ENCODE assay signal across 8 mouse cellular contexts in the genomic region with DNA sequence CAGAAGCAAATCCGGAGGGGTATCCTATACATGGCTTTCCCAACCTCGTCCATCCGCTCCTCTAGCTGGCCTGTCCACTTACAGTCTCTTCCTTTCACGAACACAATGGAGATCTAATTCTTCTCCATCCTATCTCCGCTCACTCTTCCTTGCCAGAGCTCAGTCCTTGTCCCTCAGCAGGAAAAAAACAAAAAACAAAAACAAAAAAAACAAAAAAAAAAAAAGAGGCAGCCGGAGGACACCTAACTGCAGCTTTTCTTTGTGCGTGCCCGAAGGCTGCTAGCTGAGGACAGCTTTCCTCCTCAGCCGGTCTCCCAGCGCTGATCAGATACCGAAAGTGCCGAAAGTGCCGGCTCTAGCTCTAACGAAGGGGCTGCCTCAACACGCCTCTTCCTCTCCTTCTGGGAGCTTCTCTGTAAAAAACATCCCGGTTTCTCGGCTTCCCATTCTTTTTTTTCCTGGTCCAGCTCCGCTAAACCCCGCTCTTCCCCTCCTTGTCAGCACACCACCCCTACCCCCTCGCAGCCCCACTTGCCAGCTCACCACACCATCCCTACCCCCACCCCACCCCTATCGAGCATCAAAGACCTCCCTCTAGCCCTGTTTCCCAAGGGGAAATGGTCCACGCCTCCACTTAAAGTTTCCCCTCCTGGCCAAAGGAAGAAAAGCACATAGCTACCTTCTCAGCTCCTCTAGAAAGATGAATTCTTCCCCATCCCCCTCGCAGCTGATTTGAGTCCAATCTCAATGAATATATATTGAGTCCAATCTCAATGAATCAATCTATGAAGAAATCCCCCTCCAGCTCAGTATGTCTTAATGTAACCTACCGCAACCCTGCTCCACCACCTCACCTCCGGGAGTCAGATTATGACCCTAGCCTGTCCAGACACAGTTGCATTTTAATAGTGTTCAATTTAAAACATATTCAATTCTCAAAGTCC. TPM values are rescaled to one million over a fixed set of nuclear protein-coding genes. Genes with fewer than 3 reads are reported as not detected.
A peak's percentile ranks its signal among the peaks of the same experiment; 100 is the strongest.
DNase-seq lines count a peak whose midpoint lies in the region; ATAC-seq lines count a peak whose summit lies in the region.

No protein-coding gene starts in this region.

- no peak overlapping the region for H3K27ac ChIP-seq in liver, embryonic 11.5 days (ENCODE audit: low read depth, low read length)

- H3K9me3 ChIP-seq in liver, embryonic 11.5 days (ENCODE audit: control insufficient read depth, low read length) = no peaks in the 10 kb centered on the region

- no peaks in the 10 kb centered on the region for H3K36me3 ChIP-seq in liver, embryonic 11.5 days (ENCODE audit: control insufficient read depth, insufficient read depth, low read length)

- peak overlapping the region; percentile 1; the same call in 1 of the 2 replicates for H3K9ac ChIP-seq in liver, embryonic 11.5 days (ENCODE audit: low read depth, low read length)

- no peaks in the 10 kb centered on the region for H3K27me3 ChIP-seq in liver, embryonic 11.5 days (replicated peaks; ENCODE audit: control insufficient read depth, insufficient read depth, low read length)

- peak overlapping the region; percentile 48 for H3K4me3 ChIP-seq in liver, embryonic 11.5 days (ENCODE audit: low read depth, low read length)

- peak overlapping the region; percentile 59 for H3K4me2 ChIP-seq in liver, embryonic 11.5 days

- peaks cover 7% of the 10 kb centered on the region; the same call in 1 of the 2 replicates for H3K4me1 ChIP-seq in liver, embryonic 11.5 days (replicated peaks; ENCODE audit: control insufficient read depth, insufficient read depth, low read length)

- ATAC-seq in liver, embryonic 11.5 days (replicated peaks; ENCODE audit: low FRiP score) = peak; percentile 57; the same call in 1 of the 2 replicates
- ATAC-seq in neutrophil, adult 5-6 weeks (ENCODE audit: extremely low read depth, insufficient number of reproducible peaks, low FRiP score, poor library complexity, severe bottlenecking) = 0 out of 2 replicates have a peak, but pooled peaks have one; percentile 26

- WGBS in liver, embryonic 11.5 days = 8% methylated on average over 25 of the region's 25 CpGs

- peak; percentile 46 to 51 for DNase-seq in cerebellum, postnatal 14 days
- DNase-seq in cerebellum, adult 9-11 months = no peak
- DNase-seq in A20 (ENCODE audit: low read depth, low spot score) = peak; percentile 37
- DNase-seq in embryo, embryonic 10.5 days (ENCODE audit: low spot score) = peak; percentile 77
- peak; percentile 18 for DNase-seq in heart, postnatal 4 days
- DNase-seq in liver, embryonic 11.5 days (ENCODE audit: low spot score) = no peak
- no peak for DNase-seq in gastrocnemius, adult 18-20 months (ENCODE audit: low spot score)

RNA-seq across cellular contexts. Expression of gene M6pr, which starts 11.0 kb away (rescaled TPM):
- total RNA-seq in heart, postnatal 4 days (2021) = 10 to 100 TPM; 53.4 to 54.6 TPM
- polyA plus RNA-seq in liver, embryonic 11.5 days (2014; fragmentation: Nextera tagmentation; extraction: Ambion mirVana) = 154 and 168 TPM in 2 replicates
- 140 and 155 TPM in 2 replicates for total RNA-seq in neutrophil, adult 5-6 weeks (2017)
- total RNA-seq in gastrocnemius, adult 18-20 months (2021) = 10 to 100 TPM; 21.5 to 23.1 TPM

RNA-seq across cellular contexts. Expression of gene Klrg1, which starts 14.9 kb away (rescaled TPM):
- total RNA-seq in heart, postnatal 4 days (2021) = not detected
- not detected in 2 replicates for polyA plus RNA-seq in liver, embryonic 11.5 days (2014; fragmentation: Nextera tagmentation; extraction: Ambion mirVana)
- total RNA-seq in neutrophil, adult 5-6 weeks (2017) = 0.37 TPM in 1 of 2 replicates, not detected in the other
- total RNA-seq in gastrocnemius, adult 18-20 months (2021) = not detected

RNA-seq across cellular contexts. Expression of gene Phc1, which starts 42.8 kb away (rescaled TPM):
- 10 to 100 TPM; 32.6 to 36.5 TPM for total RNA-seq in heart, postnatal 4 days (2021)
- polyA plus RNA-seq in liver, embryonic 11.5 days (2014; fragmentation: Nextera tagmentation; extraction: Ambion mirVana) = 12.4 and 14.7 TPM in 2 replicates
- total RNA-seq in neutrophil, adult 5-6 weeks (2017) = 13.6 and 13.7 TPM in 2 replicates
- total RNA-seq in gastrocnemius, adult 18-20 months (2021) = 10 to 100 TPM; 27.3 to 34.0 TPM

Comparison
In these comparisons a context has a peak if more than half of its experiments do, and no peak if none do; other contexts are left out.
1. DNase-seq: peak in cerebellum, postnatal 14 days (2 of 2), A20 (single experiment), embryo, embryonic 10.5 days (single experiment) and heart, postnatal 4 days (single experiment); none in cerebellum, adult 9-11 months (single experiment), liver, embryonic 11.5 days (single experiment) and gastrocnemius, adult 18-20 months (single experiment).